Mouse (Mus musculus) CH12.LX (cell line): ENCODE measurements around the gene Jak2. TPM values are rescaled to one million over a fixed set of nuclear protein-coding genes. Genes with fewer than 3 reads are reported as not detected.

Experiments
- DNase-seq: peaks from one replicate; pipeline ENCODE4 v3.0.0-alpha.2; 2013; ENCODE audit errors: extremely low read depth
- H3K27ac ChIP-seq: 2 replicates; pipeline ENCODE4 v1.5.1; 2012; ENCODE audit warnings: low read depth, mild to moderate bottlenecking, control low read depth, moderate library complexity; ENCODE audit not compliant: insufficient read depth
- H3K27me3 ChIP-seq: replicated peaks from 2 replicates; pipeline ENCODE3; 2012; ENCODE audit warnings: inconsistent platforms
- H3K36me3 ChIP-seq, 2 experiments: replicated peaks in 1 of 2; 2 replicates each; pipeline versions ENCODE3 to v1.6.1; 2012; ENCODE audit warnings: inconsistent platforms in 1 of 2, low read length in 1 of 2, mild to moderate bottlenecking in 1 of 2, mixed read lengths in 1 of 2, moderate library complexity in 1 of 2; ENCODE audit not compliant: control insufficient read depth in 1 of 2, insufficient read depth in 1 of 2
- H3K4me1 ChIP-seq, 2 experiments: 2 replicates each; pipeline ENCODE4 v1.6.1; 2012; ENCODE audit warnings: inconsistent platforms in 1 of 2, moderate library complexity in 1 of 2; ENCODE audit not compliant: insufficient read depth in 2 of 2, control insufficient read depth in 1 of 2
- H3K4me2 ChIP-seq: 2 replicates; pipeline ENCODE4 v1.6.1; 2012; ENCODE audit warnings: low read depth, mild to moderate bottlenecking, control low read depth; ENCODE audit not compliant: poor library complexity, insufficient read depth, severe bottlenecking
- H3K4me3 ChIP-seq, 3 experiments: fragments of 150-350 bp in 1 of 3; sonication (generic) in 1 of 3; replicated peaks in 1 of 3; 2 replicates each; pipeline versions ENCODE3 to v1.5.1; 2011 to 2012; ENCODE audit warnings: low read depth in 2 of 3, low read length in 2 of 3, mild to moderate bottlenecking in 2 of 3, moderate library complexity in 2 of 3, control low read depth in 1 of 3, improper control_type of control experiment in 1 of 3, inconsistent platforms in 1 of 3, mixed read lengths in 1 of 3; ENCODE audit not compliant: poor library complexity in 1 of 3
- H3K79me2 ChIP-seq: replicated peaks from 2 replicates; pipeline ENCODE4 v1.6.1; 2012; ENCODE audit warnings: mild to moderate bottlenecking, moderate library complexity; ENCODE audit not compliant: control insufficient read depth, poor library complexity, insufficient read depth, severe bottlenecking; ENCODE audit errors: extremely low read depth
- H3K9ac ChIP-seq: 2 replicates; pipeline ENCODE4 v1.6.1; 2012; ENCODE audit warnings: low read depth, mild to moderate bottlenecking, control low read depth, moderate library complexity; ENCODE audit not compliant: insufficient read depth
- H3K9me3 ChIP-seq: replicated peaks from 2 replicates; pipeline ENCODE3; 2012; ENCODE audit warnings: low read length, inconsistent platforms, mixed read lengths
- CTCF ChIP-seq, 2 experiments: IDR thresholded peaks in 1 of 2; conservative IDR thresholded peaks in 1 of 2; 2 replicates each; pipeline ENCODE4 v1.5.1; 2011 to 2012; ENCODE audit warnings: low read depth in 2 of 2, low read length in 2 of 2, improper control_type of control experiment in 1 of 2, inconsistent platforms in 1 of 2, mild to moderate bottlenecking in 1 of 2, moderate library complexity in 1 of 2
- E2F4 ChIP-seq: IDR thresholded peaks from 2 replicates; pipeline ENCODE4 v1.6.1; 2011; ENCODE audit warnings: low read depth, low read length, improper control_type of control experiment; ENCODE audit not compliant: insufficient replicate concordance
- EP300 ChIP-seq: IDR thresholded peaks from 2 replicates; pipeline ENCODE4 v1.6.1; 2011; ENCODE audit warnings: low read length, improper control_type of control experiment
- HCFC1 ChIP-seq: IDR thresholded peaks from 2 replicates; pipeline ENCODE4 v1.6.1; 2012; ENCODE audit warnings: low read depth, mild to moderate bottlenecking, inconsistent platforms, low read length, improper control_type of control experiment
- JUN ChIP-seq: IDR thresholded peaks from 2 replicates; pipeline ENCODE4 v1.6.1; 2011; ENCODE audit warnings: low read depth, mild to moderate bottlenecking, low read length, improper control_type of control experiment, moderate library complexity; ENCODE audit not compliant: insufficient read depth
- MAFK ChIP-seq: IDR thresholded peaks from 2 replicates; pipeline ENCODE4 v1.6.1; 2011; ENCODE audit warnings: low read length, improper control_type of control experiment; ENCODE audit not compliant: insufficient replicate concordance
- MAZ ChIP-seq: IDR thresholded peaks from 2 replicates; pipeline ENCODE4 v1.6.1; 2012; ENCODE audit warnings: low read depth, mild to moderate bottlenecking, inconsistent platforms, low read length, improper control_type of control experiment, moderate library complexity
- RAD21 ChIP-seq: IDR thresholded peaks from 2 replicates; pipeline ENCODE4 v1.6.1; 2011; ENCODE audit warnings: low read depth, mild to moderate bottlenecking, low read length, improper control_type of control experiment, moderate library complexity
- USF2 ChIP-seq: conservative IDR thresholded peaks from 2 replicates; pipeline ENCODE4 v1.6.1; 2011; ENCODE audit warnings: low read depth, low read length, improper control_type of control experiment
- ZMIZ1 ChIP-seq: IDR thresholded peaks from 2 replicates; pipeline ENCODE4 v1.6.1; 2012; ENCODE audit warnings: low read depth, mild to moderate bottlenecking, inconsistent platforms, low read length, improper control_type of control experiment
- dilution Hi-C: fragments of 300-500 bp; cut with MboI; formaldehyde crosslinking; loops from 2 replicates; pipeline ENCODE4 v1.14.3; 2020; ENCODE audit warnings: low sequenced_read_pairs; ENCODE audit not compliant: extremely low pct_unique_long_range_greater_than_20kb, extremely low pct_ligation_motif_present
- in situ Hi-C: fragments of 300-500 bp; cut with MboI; formaldehyde crosslinking; loops from 3 replicates; pipeline ENCODE4 v1.14.3; 2019; ENCODE audit warnings: low sequenced_read_pairs, low pct_ligation_motif_present, low pct_unique_long_range_greater_than_20kb, mixed read lengths
- polyA plus RNA-seq: library from polyadenylated mRNA; unstranded; fragments of >175 nt; gene quantifications from 2 replicates; pipeline ENCODE4 v1.2.1, GENCODE M21; 2012; ENCODE audit warnings: low read depth; ENCODE audit not compliant: insufficient read length
- total RNA-seq, 2 experiments: library from RNA; depleted of rRNA; stranded (reverse); fragments of 300-350 nt in 1 of 2; fragments of >200 nt in 1 of 2; gene quantifications; 2 replicates each; pipeline ENCODE4 v1.2.3; 2012 to 2014

Jak2 gene
- total and polyA plus RNA-seq, 3 experiments = 6.6 to 11.5 (median 8.4) TPM

DNA sequence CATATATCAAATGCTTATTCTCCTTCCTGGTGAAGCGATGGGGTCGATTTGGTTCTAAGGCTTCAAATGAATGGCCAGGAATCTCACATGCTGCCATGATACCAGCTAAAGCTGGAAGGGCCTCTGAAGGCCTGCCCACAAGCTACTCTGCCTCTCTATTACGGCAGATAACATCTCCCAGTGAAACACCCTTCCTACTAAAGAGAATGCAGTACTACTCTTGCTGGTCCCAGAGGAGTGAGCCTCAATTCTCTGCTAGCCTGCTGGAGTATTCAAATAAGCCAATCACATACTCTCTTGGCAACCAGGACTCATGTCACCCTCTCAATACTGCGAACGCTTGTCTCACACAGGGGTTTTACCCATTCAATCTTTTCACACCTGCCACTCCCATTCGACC, 90.7 kb downstream of the Jak2 start:
- H3K27ac ChIP-seq = no peak overlapping the region
- H3K36me3 ChIP-seq = no peaks in the 10 kb centered on the region
- peaks cover 3 to 12% of the 10 kb centered on the region in 2 experiments for H3K4me1 ChIP-seq
- H3K9ac ChIP-seq = no peak overlapping the region
- dilution Hi-C loops = no loop called here
- TF ChIP-seq USF2 = no peak
- TF ChIP-seq, all 38 proteins: peak for 0
- H3K4me2 ChIP-seq = no peak overlapping the region
- no peaks in the 10 kb centered on the region for H3K79me2 ChIP-seq
- no peaks in the 10 kb centered on the region for H3K9me3 ChIP-seq
- in situ Hi-C loops = no loop called here
- H3K27me3 ChIP-seq = no peaks in the 10 kb centered on the region
- DNase-seq = no peak
- H3K4me3 ChIP-seq = no peak overlapping the region

DNA sequence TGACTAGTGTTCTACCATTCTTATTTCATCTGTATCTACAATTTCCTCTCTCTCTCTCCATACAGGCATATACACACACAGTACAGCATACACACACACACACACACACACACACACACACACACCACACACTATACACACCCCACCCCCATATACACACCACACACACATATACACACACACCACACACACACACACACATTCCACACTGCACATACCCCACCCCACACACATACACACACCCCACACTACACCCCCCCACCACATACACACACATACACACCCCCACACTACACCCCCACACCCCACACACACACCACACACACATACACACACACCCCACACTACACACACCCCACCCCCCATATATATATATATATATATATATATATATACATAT, 93.2 kb downstream of the Jak2 start:
- no peak for TF ChIP-seq E2F4
- no peak for TF ChIP-seq MAFK
- TF ChIP-seq CTCF (conservative IDR thresholded peaks at IDR 0.05 in 1 of 2, IDR thresholded peaks at IDR 0.05 in 1 of 2; ENCODE audit: low read depth in 2 of 2, low read length in 2 of 2) = no peak
- no peak for TF ChIP-seq MAZ
- no peak for TF ChIP-seq HCFC1
- no peak for TF ChIP-seq ZMIZ1
- TF ChIP-seq RAD21 = no peak
- TF ChIP-seq EP300 = no peak
- Histone ChIP-seq H3K4me3 (no peak overlapping the region), H3K4me1 (peaks cover 3 to 12% of the 10 kb centered on the region in 2 experiments), H3K27ac (no peak overlapping the region), H3K4me2 (no peak overlapping the region), H3K79me2 (no peaks in the 10 kb centered on the region), H3K9ac (no peak overlapping the region), H3K27me3 (no peaks in the 10 kb centered on the region), H3K9me3 (no peaks in the 10 kb centered on the region), H3K36me3 (peaks cover 2 to 5% of the 10 kb centered on the region in 2 experiments)
- no peak for DNase-seq
- dilution Hi-C loops = no loop called here
- in situ Hi-C loops = no loop called here

DNA sequence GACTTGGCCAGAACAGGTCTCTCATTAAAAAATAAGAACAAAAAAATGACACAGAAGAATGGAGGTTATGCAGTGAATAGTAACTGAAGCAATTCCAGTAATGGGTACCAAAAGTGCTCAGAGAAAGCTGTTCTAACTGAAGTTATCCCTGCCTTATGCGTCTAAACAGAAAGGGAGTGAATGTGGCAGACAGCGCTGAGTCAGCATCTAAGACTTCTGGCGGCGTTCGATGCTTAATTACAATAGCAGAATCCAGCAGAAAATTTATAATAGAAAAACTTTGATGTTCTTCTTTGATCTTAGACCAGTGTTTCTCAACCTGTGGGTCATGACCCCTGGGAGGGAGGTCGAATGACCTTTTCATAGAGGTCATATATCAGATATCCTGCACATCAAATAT, 94.0 kb downstream of the Jak2 start:
- H3K9me3 ChIP-seq = no peaks in the 10 kb centered on the region
- TF ChIP-seq JUN (no peak), MAFK (peak; percentile 75)
- H3K4me3 ChIP-seq = no peak overlapping the region
- dilution Hi-C loops (no loop called here), in situ Hi-C loops (no loop called here)
- H3K79me2 ChIP-seq = no peaks in the 10 kb centered on the region
- peaks cover 5 to 9% of the 10 kb centered on the region in 2 experiments for H3K36me3 ChIP-seq
- no peak overlapping the region for H3K9ac ChIP-seq
- H3K4me1 ChIP-seq = peaks cover 3 to 12% of the 10 kb centered on the region in 2 experiments
- H3K4me2 ChIP-seq = no peak overlapping the region
- no peak for DNase-seq
- H3K27ac ChIP-seq = no peak overlapping the region
- H3K27me3 ChIP-seq = no peaks in the 10 kb centered on the region
